Comparison of ENCODE assay signal across 19 mouse cellular contexts in genomic region chr12:116515824-116516223, GRCm38 (mm10). TPM values are rescaled to one million over a fixed set of nuclear protein-coding genes. Genes with fewer than 3 reads are reported as not detected.
DNase-seq lines count a peak whose midpoint lies in the region; ATAC-seq lines count a peak whose summit lies in the region.
"Had no signal": no experiment of that assay in that cellular context is flagged by ENCODE, and none has a peak within 500 bp of the region (broad histone marks: within the 10 kb centered on the region; RNA-seq: fewer than 3 reads in every experiment).

No protein-coding gene starts in this region.

- no peak for ATAC-seq in forebrain, embryonic 14.5 days
- ATAC-seq in forebrain, embryonic 13.5 days: no peak
- peak; percentile 66 for ATAC-seq in hindbrain, embryonic 16.5 days
- ATAC-seq in hindbrain, embryonic 12.5 days (ENCODE audit: low FRiP score): no peak

- no peaks in the 10 kb centered on the region for H3K27me3 ChIP-seq in forebrain, embryonic 14.5 days (replicated peaks; ENCODE audit: control insufficient read depth, insufficient read depth, low read length)
- H3K27me3 ChIP-seq in forebrain, embryonic 13.5 days: no peaks in the 10 kb centered on the region
- no peaks in the 10 kb centered on the region for H3K27me3 ChIP-seq in hindbrain, embryonic 16.5 days (replicated peaks; ENCODE audit: control insufficient read depth, insufficient read depth, low read length)
- H3K27me3 ChIP-seq in hindbrain, embryonic 12.5 days: no peaks in the 10 kb centered on the region
- H3K27me3 ChIP-seq: embryonic facial prominence, embryonic 15.5 days; liver, embryonic 13.5 days; neural tube, embryonic 13.5 days had no signal

- H3K27ac ChIP-seq in forebrain, embryonic 14.5 days (ENCODE audit: low read depth, low read length): no peak overlapping the region
- no peak overlapping the region for H3K27ac ChIP-seq in forebrain, embryonic 13.5 days
- H3K27ac ChIP-seq in hindbrain, embryonic 16.5 days (ENCODE audit: low read depth, low read length): 0 out of 2 replicates have a peak overlapping the region, but pooled peaks have one; percentile 44
- no peak overlapping the region for H3K27ac ChIP-seq in hindbrain, embryonic 12.5 days
- H3K27ac ChIP-seq: embryonic facial prominence, embryonic 15.5 days; liver, embryonic 13.5 days; neural tube, embryonic 13.5 days had no signal

- H3K9me3 ChIP-seq in forebrain, embryonic 14.5 days (replicated peaks; ENCODE audit: control insufficient read depth, low read length): no peaks in the 10 kb centered on the region
- H3K9me3 ChIP-seq in forebrain, embryonic 13.5 days (replicated peaks): no peaks in the 10 kb centered on the region
- H3K9me3 ChIP-seq in hindbrain, embryonic 16.5 days (ENCODE audit: control insufficient read depth, low read length): no peaks in the 10 kb centered on the region
- H3K9me3 ChIP-seq in hindbrain, embryonic 12.5 days (replicated peaks): no peaks in the 10 kb centered on the region
- H3K9me3 ChIP-seq: embryonic facial prominence, embryonic 15.5 days; liver, embryonic 13.5 days; neural tube, embryonic 13.5 days had no signal

- DNase-seq in forebrain, embryonic 14.5 days (ENCODE audit: low spot score): peak; percentile 16
- DNase-seq in MN1 (ENCODE audit: low spot score): peak; percentile 78
- DNase-seq in cerebellum, adult 9-10 months: peak; percentile 73
- no peak for DNase-seq in gastrocnemius, adult 8-10 months (ENCODE audit: low spot score in 2 of 2)
- DNase-seq in right cerebral cortex, postnatal 4 days: no peak
- DNase-seq: adrenal gland, postnatal 36 days; gastrocnemius, postnatal 10 days; kidney, adult 18-20 months; kidney, postnatal 36 days; liver, embryonic 13.5 days; lung, postnatal 14 days; thymus, adult 2 months had no signal

- H3K4me1 ChIP-seq in forebrain, embryonic 14.5 days (ENCODE audit: control insufficient read depth, insufficient read depth, low read length): no peaks in the 10 kb centered on the region
- H3K4me1 ChIP-seq in forebrain, embryonic 13.5 days: no peaks in the 10 kb centered on the region
- no peaks in the 10 kb centered on the region; the same call in 1 of the 2 replicates for H3K4me1 ChIP-seq in hindbrain, embryonic 16.5 days (ENCODE audit: control insufficient read depth, insufficient read depth, low read depth, low read length)
- no peaks in the 10 kb centered on the region for H3K4me1 ChIP-seq in hindbrain, embryonic 12.5 days
- H3K4me1 ChIP-seq: embryonic facial prominence, embryonic 15.5 days; liver, embryonic 13.5 days had no signal

- no peak overlapping the region for H3K9ac ChIP-seq in forebrain, embryonic 14.5 days (ENCODE audit: low read length)
- no peak overlapping the region for H3K9ac ChIP-seq in forebrain, embryonic 13.5 days
- no peak overlapping the region for H3K9ac ChIP-seq in hindbrain, embryonic 16.5 days (ENCODE audit: low read depth, low read length)
- no peak overlapping the region for H3K9ac ChIP-seq in hindbrain, embryonic 12.5 days
- H3K9ac ChIP-seq: embryonic facial prominence, embryonic 15.5 days; liver, embryonic 13.5 days; neural tube, embryonic 13.5 days had no signal

- no peak overlapping the region for H3K4me3 ChIP-seq in forebrain, embryonic 14.5 days (ENCODE audit: low read depth, low read length)
- no peak overlapping the region for H3K4me3 ChIP-seq in forebrain, embryonic 13.5 days
- H3K4me3 ChIP-seq in hindbrain, embryonic 16.5 days (ENCODE audit: low read length): no peak overlapping the region
- no peak overlapping the region for H3K4me3 ChIP-seq in hindbrain, embryonic 12.5 days
- H3K4me3 ChIP-seq: embryonic facial prominence, embryonic 15.5 days; liver, embryonic 13.5 days; neural tube, embryonic 13.5 days had no signal

- H3K4me2 ChIP-seq in forebrain, embryonic 14.5 days (ENCODE audit: low read length): no peak overlapping the region
- no peak overlapping the region for H3K4me2 ChIP-seq in forebrain, embryonic 13.5 days
- no peak overlapping the region for H3K4me2 ChIP-seq in hindbrain, embryonic 16.5 days (ENCODE audit: low read length)
- no peak overlapping the region for H3K4me2 ChIP-seq in hindbrain, embryonic 12.5 days (replicated peaks)
- H3K4me2 ChIP-seq: embryonic facial prominence, embryonic 15.5 days; liver, embryonic 13.5 days; midbrain, embryonic 11.5 days; neural tube, embryonic 13.5 days had no signal

- no peaks in the 10 kb centered on the region for H3K36me3 ChIP-seq in forebrain, embryonic 14.5 days (ENCODE audit: control insufficient read depth, insufficient read depth, low read length)
- H3K36me3 ChIP-seq in forebrain, embryonic 13.5 days (ENCODE audit: poor library complexity, severe bottlenecking): no peaks in the 10 kb centered on the region
- no peaks in the 10 kb centered on the region for H3K36me3 ChIP-seq in hindbrain, embryonic 16.5 days (ENCODE audit: control insufficient read depth, insufficient read depth, low read length)
- H3K36me3 ChIP-seq in hindbrain, embryonic 12.5 days: no peaks in the 10 kb centered on the region
- H3K36me3 ChIP-seq: embryonic facial prominence, embryonic 15.5 days; liver, embryonic 13.5 days; neural tube, embryonic 13.5 days had no signal

RNA-seq across cellular contexts. Expression of gene Ptprn2, which starts 30.3 kb away (rescaled TPM):
- 4.1 and 7.3 TPM in 2 replicates for polyA plus RNA-seq in forebrain, embryonic 14.5 days (2014; fragmentation: Nextera tagmentation; extraction: Ambion mirVana)
- polyA plus RNA-seq in forebrain, embryonic 13.5 days (2015; fragmentation: Nextera tagmentation; extraction: Ambion mirVana): 6.6 and 9.7 TPM in 2 replicates
- polyA plus RNA-seq in hindbrain, embryonic 16.5 days (2015; fragmentation: Nextera tagmentation; extraction: Ambion mirVana): 11.7 and 12.0 TPM in 2 replicates
- 6.2 and 7.5 TPM in 2 replicates for polyA plus RNA-seq in hindbrain, embryonic 12.5 days (2016; fragmentation: Nextera tagmentation; extraction: Ambion mirVana)
- total RNA-seq in gastrocnemius, adult 8-10 months (2022): under 1 TPM in 1 of 4 experiments, not detected in 3; 0.10 TPM
- polyA plus RNA-seq: heart, postnatal 0 days had no signal

Comparison
In these comparisons a context has a peak if more than half of its experiments do, and no peak if none do; other contexts are left out.
1. DNase-seq: peak in forebrain, embryonic 14.5 days (single experiment), MN1 (single experiment) and cerebellum, adult 9-10 months (single experiment); none in gastrocnemius, adult 8-10 months (0 of 2) and right cerebral cortex, postnatal 4 days (single experiment).